Mouse (Mus musculus): ENCODE measurements around the gene Cldn5. TPM values are rescaled to one million over a fixed set of nuclear protein-coding genes. Genes with fewer than 3 reads are reported as not detected.

The Cldn5 gene
- polyA plus RNA-seq, 1 experiment from 2014 or later, result 86.7 TPM

- H3K4me2 ChIP-seq (replicated peaks), result no peak overlapping the region
- H3K27me3 ChIP-seq, result no peaks in the 10 kb centered on the region
- no peak overlapping the region for H3K27ac ChIP-seq (replicated peaks)
- WGBS, result 81% methylated on average over 4 of the region's 4 CpGs
- no peak overlapping the region for H3K4me3 ChIP-seq
- no peaks in the 10 kb centered on the region for H3K4me1 ChIP-seq
- H3K36me3 ChIP-seq, result no peaks in the 10 kb centered on the region
- ATAC-seq (replicated peaks), result no peak
- no peak overlapping the region for H3K9ac ChIP-seq (replicated peaks)
- no peaks in the 10 kb centered on the region for H3K9me3 ChIP-seq
These were observed 10.3 kb upstream of the Cldn5 start for GRCm38 (mm10) chr16:18766390-18766789.

- ATAC-seq (replicated peaks), result no peak
- H3K27ac ChIP-seq (replicated peaks), result no peak overlapping the region
- H3K9me3 ChIP-seq, result no peaks in the 10 kb centered on the region
- WGBS, result 64% methylated on average over 1 of the region's 1 CpGs
- no peak overlapping the region for H3K4me2 ChIP-seq (replicated peaks)
- H3K27me3 ChIP-seq, result no peaks in the 10 kb centered on the region
- no peaks in the 10 kb centered on the region for H3K36me3 ChIP-seq
- no peak overlapping the region for H3K4me3 ChIP-seq
- no peaks in the 10 kb centered on the region for H3K4me1 ChIP-seq
- H3K9ac ChIP-seq (replicated peaks), result no peak overlapping the region
These were observed 7.1 kb upstream of the Cldn5 start for GRCm38 (mm10) chr16:18769501-18769900.

- Histone ChIP-seq H3K27me3 (peaks cover 40% of the 10 kb centered on the region), H3K4me2 (replicated peaks) (no peak overlapping the region), H3K9me3 (no peaks in the 10 kb centered on the region), H3K4me1 (peaks cover 12% of the 10 kb centered on the region), H3K9ac (replicated peaks) (no peak overlapping the region), H3K27ac (replicated peaks) (no peak overlapping the region), H3K36me3 (no peaks in the 10 kb centered on the region), H3K4me3 (no peak overlapping the region)
- WGBS, result 21% methylated on average over 2 of the region's 2 CpGs
- ATAC-seq (replicated peaks), result no peak
These were observed 2.7 kb upstream of the Cldn5 start for GRCm38 (mm10) chr16:18773936-18774335.

- no peak for ATAC-seq (replicated peaks)
- Histone ChIP-seq H3K36me3 (no peaks in the 10 kb centered on the region), H3K4me3 (peak overlapping the region; percentile 43; the same call in 1 of the 2 replicates), H3K27me3 (peaks cover 43% of the 10 kb centered on the region), H3K27ac (replicated peaks) (no peak overlapping the region), H3K9me3 (no peaks in the 10 kb centered on the region), H3K9ac (replicated peaks) (no peak overlapping the region), H3K4me1 (peaks cover 12% of the 10 kb centered on the region), H3K4me2 (replicated peaks) (no peak overlapping the region; the same call in 1 of the 2 replicates)
- 19% methylated on average over 18 of the region's 18 CpGs for WGBS
These were observed 759 bp upstream of the Cldn5 start for GRCm38 (mm10) chr16:18775621-18776555.

- H3K4me2 ChIP-seq (replicated peaks), result peak overlapping the region; percentile 65
- peak overlapping the region; percentile 43 for H3K4me3 ChIP-seq
- H3K27ac ChIP-seq (replicated peaks), result 0 out of 2 replicates have a peak overlapping the region, but pooled peaks have one; percentile 22
- no peaks in the 10 kb centered on the region for H3K36me3 ChIP-seq
- peak; percentile 74 for ATAC-seq (replicated peaks)
- peak overlapping the region; percentile 30 for H3K9ac ChIP-seq (replicated peaks)
- 2% methylated on average over 80 of the region's 80 CpGs for WGBS
- no peaks in the 10 kb centered on the region for H3K9me3 ChIP-seq
- H3K27me3 ChIP-seq, result peaks cover 43% of the 10 kb centered on the region
- H3K4me1 ChIP-seq, result peaks cover 12% of the 10 kb centered on the region
These were observed 744 bp downstream of the Cldn5 start for GRCm38 (mm10) chr16:18777101-18778080.

GRCm38 (mm10) chr16:18778461-18778860 lies 1.8 kb downstream of the Cldn5 start:
- peaks cover 43% of the 10 kb centered on the region for H3K27me3 ChIP-seq
- no peaks in the 10 kb centered on the region for H3K9me3 ChIP-seq
- ATAC-seq (replicated peaks), result no peak
- 57% methylated on average over 2 of the region's 2 CpGs for WGBS
- H3K4me3 ChIP-seq, result peak overlapping the region; percentile 43
- no peaks in the 10 kb centered on the region for H3K36me3 ChIP-seq
- H3K4me2 ChIP-seq (replicated peaks), result no peak overlapping the region
- H3K4me1 ChIP-seq, result peaks cover 12% of the 10 kb centered on the region
- H3K27ac ChIP-seq (replicated peaks), result no peak overlapping the region
- no peak overlapping the region for H3K9ac ChIP-seq (replicated peaks)

GRCm38 (mm10) chr16:18781810-18782209 lies 5.2 kb downstream of the Cldn5 start:
- Histone ChIP-seq H3K9ac (replicated peaks) (no peak overlapping the region), H3K27ac (replicated peaks) (no peak overlapping the region), H3K9me3 (no peaks in the 10 kb centered on the region), H3K4me1 (peaks cover 11% of the 10 kb centered on the region), H3K4me3 (no peak overlapping the region), H3K4me2 (replicated peaks) (no peak overlapping the region), H3K27me3 (peaks cover 24% of the 10 kb centered on the region), H3K36me3 (no peaks in the 10 kb centered on the region)
- no peak for ATAC-seq (replicated peaks)
- 92% methylated on average over 10 of the region's 10 CpGs for WGBS

- WGBS, result 95% methylated on average over 7 of the region's 7 CpGs
- no peak overlapping the region for H3K4me2 ChIP-seq (replicated peaks)
- ATAC-seq (replicated peaks), result no peak
- H3K27ac ChIP-seq (replicated peaks), result no peak overlapping the region
- H3K27me3 ChIP-seq, result no peaks in the 10 kb centered on the region
- no peak overlapping the region for H3K4me3 ChIP-seq
- no peaks in the 10 kb centered on the region for H3K4me1 ChIP-seq
- H3K9me3 ChIP-seq, result no peaks in the 10 kb centered on the region
- no peak overlapping the region for H3K9ac ChIP-seq (replicated peaks)
- no peaks in the 10 kb centered on the region for H3K36me3 ChIP-seq
These were observed 8.4 kb downstream of the Cldn5 start for GRCm38 (mm10) chr16:18785025-18785424.

GRCm38 (mm10) chr16:18785485-18785884 lies 8.8 kb downstream of the Cldn5 start:
- Histone ChIP-seq H3K27ac (replicated peaks) (no peak overlapping the region), H3K36me3 (0 out of 2 replicates have a peak, but pooled peaks cover 2% of the 10 kb centered on the region), H3K4me2 (replicated peaks) (no peak overlapping the region), H3K9me3 (no peaks in the 10 kb centered on the region), H3K4me1 (no peaks in the 10 kb centered on the region), H3K27me3 (no peaks in the 10 kb centered on the region), H3K4me3 (no peak overlapping the region), H3K9ac (replicated peaks) (no peak overlapping the region)
- WGBS, result 76% methylated on average over 1 of the region's 1 CpGs
- no peak for ATAC-seq (replicated peaks)

GRCm38 (mm10) chr16:18786652-18787051 lies 10.0 kb downstream of the Cldn5 start:
- 90% methylated on average over 10 of the region's 10 CpGs for WGBS
- H3K36me3 ChIP-seq, result 0 out of 2 replicates have a peak, but pooled peaks cover 3% of the 10 kb centered on the region
- no peak for ATAC-seq (replicated peaks)

GRCm38 (mm10) chr16:18788627-18789406 lies 12.2 kb downstream of the Cldn5 start:
- H3K27ac ChIP-seq (replicated peaks), result no peak overlapping the region
- H3K9me3 ChIP-seq, result no peaks in the 10 kb centered on the region
- H3K9ac ChIP-seq (replicated peaks), result no peak overlapping the region
- H3K4me2 ChIP-seq (replicated peaks), result no peak overlapping the region
- no peak for ATAC-seq (replicated peaks)
- 94% methylated on average over 10 of the region's 10 CpGs for WGBS
- H3K4me3 ChIP-seq, result no peak overlapping the region
- H3K27me3 ChIP-seq, result no peaks in the 10 kb centered on the region
- no peaks in the 10 kb centered on the region for H3K4me1 ChIP-seq
- H3K36me3 ChIP-seq, result 0 out of 2 replicates have a peak, but pooled peaks cover 4% of the 10 kb centered on the region

More at GRCm38 (mm10) chr16:18786652-18787051, 10.0 kb downstream of the Cldn5 start:
- no peak overlapping the region for H3K4me3 ChIP-seq
- no peak overlapping the region for H3K4me2 ChIP-seq (replicated peaks)
- no peaks in the 10 kb centered on the region for H3K9me3 ChIP-seq
- H3K27ac ChIP-seq (replicated peaks), result no peak overlapping the region
- no peak overlapping the region for H3K9ac ChIP-seq (replicated peaks)
- H3K4me1 ChIP-seq, result no peaks in the 10 kb centered on the region
- H3K27me3 ChIP-seq, result no peaks in the 10 kb centered on the region

All from forebrain, embryonic 15.5 days (tissue).